17 mouse cellular contexts compared by ENCODE assay signal in the genomic region with DNA sequence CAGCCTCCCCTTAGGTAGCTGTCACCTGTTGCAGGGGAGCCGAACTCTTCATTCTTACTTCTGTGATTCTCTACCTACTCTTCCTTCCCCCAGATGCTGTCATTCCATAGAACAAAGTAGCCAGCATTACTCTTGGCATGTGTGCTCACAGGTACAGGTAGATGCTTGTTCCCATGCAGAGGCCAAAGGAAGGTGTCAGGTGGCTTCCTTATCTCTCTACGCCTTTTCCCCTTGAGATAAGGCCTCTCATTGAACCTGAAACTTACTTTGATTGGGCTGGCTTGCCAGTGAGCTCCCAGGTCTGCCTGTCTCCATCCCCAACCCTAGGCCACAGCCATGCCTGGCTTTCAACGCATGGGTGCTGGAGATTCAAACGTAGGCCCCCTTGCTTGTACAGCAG.
"Had no signal": no experiment of that assay in that cellular context is flagged by ENCODE, and none has a peak within 500 bp of the region (broad histone marks: within the 10 kb centered on the region; RNA-seq: fewer than 3 reads in every experiment).

No protein-coding gene starts in this region.

- H3K27ac ChIP-seq: neural tube, embryonic 12.5 days; neural tube, embryonic 13.5 days; neural tube, embryonic 15.5 days; stomach, embryonic 15.5 days; stomach, postnatal 0 days had no signal

- H3K4me3 ChIP-seq: neural tube, embryonic 12.5 days; neural tube, embryonic 13.5 days; neural tube, embryonic 15.5 days; stomach, embryonic 15.5 days had no signal

- H3K9ac ChIP-seq: neural tube, embryonic 12.5 days; neural tube, embryonic 13.5 days; neural tube, embryonic 15.5 days; stomach, embryonic 15.5 days had no signal

- H3K9me3 ChIP-seq: neural tube, embryonic 12.5 days; neural tube, embryonic 13.5 days; neural tube, embryonic 15.5 days; stomach, embryonic 15.5 days had no signal

- H3K27me3 ChIP-seq: neural tube, embryonic 12.5 days; neural tube, embryonic 13.5 days; neural tube, embryonic 15.5 days had no signal

- H3K4me2 ChIP-seq: neural tube, embryonic 12.5 days; neural tube, embryonic 13.5 days; neural tube, embryonic 15.5 days; stomach, embryonic 15.5 days had no signal

- H3K36me3 ChIP-seq: stomach, embryonic 15.5 days had no signal

- DNase-seq: retina, postnatal 1 day; right cerebral cortex, adult 18-20 months; right cerebral cortex, postnatal 14 days; right cerebral cortex, postnatal 25 days; right cerebral cortex, postnatal 4 days; spleen, adult 18-20 months; thymus, adult 18-20 months; thymus, adult 2 months; thymus, postnatal 14 days; thymus, postnatal 25 days; thymus, postnatal 36 days; thymus, postnatal 4 days had no signal

- H3K4me1 ChIP-seq: neural tube, embryonic 12.5 days; neural tube, embryonic 13.5 days; neural tube, embryonic 15.5 days; stomach, embryonic 15.5 days had no signal
